Mouse (Mus musculus) 3T3-L1 (cell line): ENCODE measurements around the gene AL732309.1.

Source experiments
- DNase-seq: peaks from one replicate; pipeline ENCODE4 v3.0.0-alpha.2; 2015; ENCODE audit warnings: low read depth, low spot score

AL732309.1 gene

GRCm38 (mm10) chr2:25240310-25240709 lies 6.4 kb downstream of the AL732309.1 start:
- no peak for DNase-seq

DNA sequence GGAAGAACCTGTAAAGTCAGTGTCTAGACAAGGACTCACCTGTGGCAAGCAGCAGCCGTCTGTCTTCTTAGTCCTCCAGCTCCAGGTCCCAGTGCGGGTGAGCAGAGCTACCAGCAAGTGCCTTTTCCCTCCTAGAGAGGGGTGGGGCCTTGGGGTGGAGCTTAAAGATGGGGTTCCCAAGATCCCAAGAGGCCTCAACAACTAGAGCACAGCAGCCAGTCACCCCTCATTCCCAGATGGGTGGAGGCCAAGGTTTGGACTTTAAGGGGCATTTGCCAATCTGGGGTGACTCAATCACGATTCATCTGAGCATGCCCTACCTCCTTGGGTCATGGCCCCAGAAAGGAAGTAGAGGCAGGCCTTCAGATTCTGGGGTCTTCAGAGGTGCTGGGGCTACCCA lies 6.9 kb downstream of the AL732309.1 start:
- DNase-seq, result no peak

DNA sequence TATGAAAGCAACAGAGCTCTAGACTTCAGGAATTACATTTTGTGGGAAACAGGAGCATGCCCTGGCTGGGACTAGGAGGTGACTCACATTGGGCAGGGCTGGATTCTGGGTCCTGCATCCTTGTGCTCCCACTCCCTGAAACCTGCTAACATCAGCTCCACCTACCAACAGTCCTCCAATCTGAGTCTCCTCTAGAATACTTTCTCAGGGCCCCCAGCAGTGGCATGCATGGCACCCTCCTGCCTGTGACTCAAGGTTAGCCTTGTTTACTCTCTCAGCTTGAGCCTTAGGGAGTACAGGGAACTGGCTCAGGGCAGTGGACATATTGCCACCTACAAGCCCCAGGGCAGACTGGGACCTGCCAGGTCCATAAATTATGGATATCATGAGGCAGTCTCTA lies 8.6 kb downstream of the AL732309.1 start:
- peak; percentile 38 for DNase-seq

DNA sequence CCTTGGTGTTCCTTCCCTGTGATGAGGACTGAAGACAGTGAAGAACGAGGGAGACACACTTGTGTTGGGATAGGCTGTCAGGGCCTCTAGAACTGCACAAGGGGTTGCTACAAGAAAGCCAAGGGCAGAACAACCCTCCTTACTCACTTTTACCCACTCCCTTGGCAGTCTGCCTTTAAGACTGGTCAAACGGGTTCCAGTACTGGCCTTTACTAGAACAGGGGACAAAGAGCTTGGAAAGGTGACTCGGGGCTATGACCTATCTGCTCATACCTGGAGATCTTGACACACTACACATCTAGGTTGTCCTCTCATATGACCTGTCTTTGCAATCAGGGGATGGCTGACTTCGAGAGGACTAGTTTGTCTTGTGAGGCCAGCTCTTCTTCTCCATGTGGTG lies 9.1 kb downstream of the AL732309.1 start:
- no peak for DNase-seq

DNA sequence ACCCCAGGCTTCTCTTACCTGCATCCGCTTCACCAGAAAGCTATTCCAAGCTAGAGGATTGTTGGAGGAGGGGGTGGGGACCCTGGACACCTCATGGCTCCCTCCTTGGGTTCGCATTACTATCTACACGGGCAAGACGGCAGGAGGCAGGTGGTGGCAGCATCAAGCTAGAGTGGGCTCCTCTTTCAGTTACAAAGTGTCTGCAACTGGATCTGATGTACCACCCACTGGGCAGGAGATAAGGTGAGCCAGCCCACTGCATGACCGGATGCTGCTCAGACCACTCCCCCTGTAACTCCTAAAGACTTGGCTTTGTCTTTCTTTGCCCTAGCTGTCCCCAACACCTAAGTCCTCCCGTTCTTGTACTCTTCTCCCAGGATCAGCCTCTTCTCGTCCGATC lies 10.0 kb downstream of the AL732309.1 start, which contains the start of gene Rnf224:
TSS of gene Rnf224 (minus strand) at position 174 of the 400 bp plus-strand sequence.
- no peak for DNase-seq

DNA sequence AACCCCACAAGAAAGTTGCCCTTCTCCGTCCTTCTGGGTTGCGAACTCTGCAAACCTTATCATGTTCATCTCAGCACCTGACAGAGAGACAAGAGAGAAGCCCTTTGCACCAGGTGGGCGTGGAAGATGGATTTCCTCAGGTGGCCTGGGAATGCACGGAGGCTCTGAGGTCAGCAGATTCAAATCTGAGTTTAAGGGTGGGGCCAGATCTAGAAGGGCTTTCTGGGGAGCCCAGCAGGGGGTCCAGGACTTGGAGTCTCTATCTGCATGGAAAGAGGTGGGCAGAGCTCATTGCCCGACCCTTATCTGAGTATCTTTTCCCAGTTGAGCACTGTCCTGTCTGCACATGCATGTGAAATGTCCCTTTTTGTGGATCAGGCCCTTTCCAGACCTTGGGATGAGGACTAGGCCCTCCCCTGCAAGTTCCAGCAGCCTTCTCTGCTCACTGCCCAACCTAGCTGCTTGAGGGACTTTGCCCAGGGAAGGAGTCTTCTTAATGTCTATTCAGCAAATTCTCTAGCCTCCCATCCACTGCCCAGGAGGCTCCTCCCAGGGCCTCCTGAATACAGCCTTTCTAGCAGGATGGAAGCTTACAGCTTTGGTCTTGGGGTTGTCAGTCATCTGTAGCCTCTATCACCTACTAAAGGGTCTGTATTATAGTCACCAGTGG lies 12.0 kb downstream of the AL732309.1 start:
- no peak for DNase-seq

DNA sequence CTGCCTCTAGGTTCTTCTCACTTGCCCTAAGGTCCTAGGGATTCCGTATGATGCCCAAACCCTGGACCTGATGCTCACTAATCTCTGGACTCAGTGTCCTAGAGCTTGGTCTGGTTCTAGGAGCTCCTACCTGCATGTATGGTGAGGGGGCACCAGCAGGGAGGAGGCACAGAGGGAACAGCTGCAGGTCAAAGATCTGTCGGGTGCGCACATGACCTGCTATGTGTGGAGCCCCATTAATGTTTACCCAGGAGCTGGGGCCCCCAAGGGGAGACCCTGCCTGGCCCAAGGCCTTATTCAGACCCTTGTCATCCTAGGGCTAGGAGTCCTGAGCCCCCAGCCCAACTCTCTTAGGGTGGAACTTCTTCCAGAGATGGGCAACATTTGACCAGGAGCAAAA lies 12.6 kb downstream of the AL732309.1 start, which contains the start of gene Slc34a3:
TSS of gene Slc34a3 (minus strand) at position 315 of the 400 bp plus-strand sequence.
- no peak for DNase-seq

DNA sequence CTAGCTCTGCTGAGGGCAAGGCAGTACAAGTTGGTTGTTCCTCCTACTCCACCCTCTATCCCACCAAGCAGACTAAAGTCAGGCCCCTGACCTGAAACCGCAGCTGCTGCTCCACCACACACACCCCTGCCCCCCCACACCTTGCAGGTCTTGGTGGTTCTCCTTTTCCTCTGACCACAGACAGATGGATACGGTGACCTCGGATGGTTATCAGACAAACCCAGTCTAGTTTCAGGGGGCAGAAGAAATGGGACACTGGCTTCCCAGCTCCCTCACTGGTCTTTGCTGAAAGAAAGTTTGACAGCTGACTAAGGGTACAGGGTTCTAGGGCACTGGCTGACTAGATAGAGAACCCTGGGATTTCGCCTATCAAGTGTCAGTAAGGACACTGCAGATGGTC lies 13.2 kb downstream of the AL732309.1 start:
- no peak for DNase-seq

DNA sequence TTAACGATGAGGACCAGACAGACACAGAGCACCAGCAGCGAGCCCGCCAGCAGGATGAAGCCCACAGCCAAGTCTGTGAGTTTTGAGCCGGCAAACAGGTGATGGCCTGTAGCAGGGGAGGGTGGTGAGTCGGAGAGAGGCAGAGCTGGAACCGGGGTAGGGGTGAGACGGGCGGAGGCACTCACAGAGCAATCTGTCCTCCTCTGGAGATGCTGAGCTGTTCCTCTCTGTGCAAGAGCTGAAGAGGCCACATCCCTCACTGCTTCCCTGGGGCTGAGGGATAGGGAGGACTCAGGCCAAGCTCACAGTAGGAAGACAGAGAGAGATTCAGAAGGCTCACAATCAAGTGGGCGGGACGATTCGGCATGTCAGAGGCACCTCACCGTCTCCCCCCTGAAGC lies 15.6 kb downstream of the AL732309.1 start:
- no peak for DNase-seq

- no peak for DNase-seq
Measured at GRCm38 (mm10) chr2:25230581-25230980, 16.1 kb downstream of the AL732309.1 start.

DNA sequence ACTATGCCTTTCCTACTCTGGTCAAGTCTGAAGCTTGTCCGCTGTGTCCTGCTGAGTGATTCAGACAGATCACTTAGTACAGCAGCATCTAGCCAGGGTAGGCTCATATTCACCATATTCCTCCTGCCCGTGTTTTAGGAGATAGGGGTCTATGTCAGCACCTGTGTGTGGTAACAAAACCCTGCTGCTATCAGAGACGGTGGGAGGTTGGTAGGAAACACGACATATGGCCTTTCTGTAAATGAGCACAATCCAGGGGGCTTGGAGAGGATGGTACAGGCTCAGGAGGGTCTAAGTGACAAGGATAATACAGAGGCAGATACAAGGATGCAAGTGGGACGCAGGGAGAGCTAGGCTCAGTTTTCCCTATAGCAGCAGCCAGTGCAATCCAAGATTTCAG lies 17.1 kb downstream of the AL732309.1 start:
- no peak for DNase-seq

DNA sequence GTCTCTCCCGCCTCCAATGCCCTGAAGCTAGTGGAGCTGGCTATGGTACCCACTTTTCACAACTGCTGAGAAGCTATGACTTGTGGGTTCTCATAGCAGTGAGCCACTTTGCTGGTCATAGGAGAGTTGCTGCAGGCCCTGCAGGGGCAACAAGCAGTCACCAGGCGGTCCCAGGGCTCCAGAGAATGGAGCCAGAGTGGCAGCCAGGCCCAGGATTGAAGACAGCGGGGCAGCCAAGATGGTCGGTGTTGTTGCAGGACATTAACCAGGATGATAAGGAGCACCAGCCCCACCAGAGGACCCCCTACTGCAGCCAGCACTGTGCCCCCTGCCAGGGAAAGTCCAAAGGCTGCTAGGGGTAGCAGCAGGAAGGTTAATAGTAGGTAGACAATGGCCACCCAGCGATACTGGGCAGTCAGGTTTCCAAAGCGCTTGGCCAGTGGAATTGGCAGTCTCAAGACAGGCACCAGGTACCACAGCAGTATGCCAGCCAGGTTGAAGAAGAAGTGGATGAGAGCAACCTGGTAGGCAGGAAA lies 17.6 kb downstream of the AL732309.1 start:
- no peak for DNase-seq

DNA sequence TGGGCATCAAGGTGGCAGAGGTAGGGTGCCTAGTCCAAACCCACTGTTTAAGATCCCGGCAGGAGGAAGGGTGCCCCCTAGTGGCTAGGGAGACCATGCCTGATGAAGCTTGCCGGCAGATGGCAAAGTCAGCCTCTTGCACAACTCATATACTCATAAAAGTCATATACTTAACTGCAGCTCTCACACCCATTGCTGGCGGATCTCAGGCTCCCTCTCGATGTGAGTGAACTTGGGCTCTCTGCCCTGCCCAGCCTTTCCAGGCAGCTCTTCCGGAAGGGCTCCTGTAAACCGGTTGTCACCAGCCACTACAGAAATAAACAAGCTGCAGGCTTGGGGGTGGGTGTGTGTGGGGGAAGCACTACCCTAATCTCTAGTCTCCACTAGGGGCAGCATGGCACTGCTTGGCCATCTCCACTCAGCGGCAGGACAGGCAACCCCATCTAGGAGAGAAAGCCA lies 18.2 kb downstream of the AL732309.1 start:
- DNase-seq, result peak; percentile 93

DNA sequence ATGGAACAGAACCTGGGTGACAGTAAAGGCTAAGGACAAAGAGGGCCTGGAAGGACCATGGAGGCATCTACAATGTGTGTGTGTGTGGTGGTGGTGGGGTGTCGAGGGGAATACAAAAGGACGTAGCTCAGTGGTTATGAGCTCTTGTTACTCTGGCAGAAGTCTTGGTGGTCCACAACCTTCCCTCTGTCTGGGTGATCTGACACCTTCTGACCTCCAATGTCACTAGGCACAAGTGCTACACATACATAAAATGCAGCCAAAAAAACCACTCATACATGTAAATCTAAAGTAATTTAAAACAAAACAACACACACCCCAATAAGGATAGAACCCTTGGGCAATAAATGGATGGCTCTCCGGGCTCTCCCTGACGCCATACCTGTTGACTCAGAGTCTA lies 19.3 kb downstream of the AL732309.1 start:
- no peak for DNase-seq

GRCm38 (mm10) chr2:25226864-25227263 lies 19.8 kb downstream of the AL732309.1 start:
- DNase-seq, result no peak

DNA sequence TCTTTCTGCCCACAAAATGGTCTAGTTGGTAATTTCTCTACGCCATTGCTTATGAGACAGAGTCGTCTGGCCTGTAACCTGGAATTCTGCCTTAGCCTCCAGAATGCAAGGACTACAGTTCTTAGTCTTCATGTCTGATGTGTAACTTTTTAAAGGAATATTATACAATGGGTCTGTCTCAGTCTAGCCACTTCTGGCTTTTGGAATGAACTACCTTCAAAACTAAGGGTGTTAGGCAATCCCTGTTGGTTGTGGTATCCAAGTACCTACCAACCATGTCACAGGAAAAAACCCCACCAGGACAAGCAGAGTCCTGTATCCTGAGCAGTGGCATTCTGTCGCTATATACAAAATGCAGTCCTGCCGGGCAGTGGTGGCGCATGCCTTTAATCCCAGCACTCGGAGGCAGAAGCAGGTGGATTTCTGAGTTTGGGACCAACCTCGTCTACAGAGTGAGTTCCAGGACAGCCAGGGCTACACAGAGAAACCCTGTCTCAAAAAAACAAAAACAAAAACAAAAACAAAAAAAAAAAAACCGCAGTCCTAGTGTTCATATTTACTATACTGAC lies 20.8 kb downstream of the AL732309.1 start:
- peak; percentile 20 for DNase-seq

DNA sequence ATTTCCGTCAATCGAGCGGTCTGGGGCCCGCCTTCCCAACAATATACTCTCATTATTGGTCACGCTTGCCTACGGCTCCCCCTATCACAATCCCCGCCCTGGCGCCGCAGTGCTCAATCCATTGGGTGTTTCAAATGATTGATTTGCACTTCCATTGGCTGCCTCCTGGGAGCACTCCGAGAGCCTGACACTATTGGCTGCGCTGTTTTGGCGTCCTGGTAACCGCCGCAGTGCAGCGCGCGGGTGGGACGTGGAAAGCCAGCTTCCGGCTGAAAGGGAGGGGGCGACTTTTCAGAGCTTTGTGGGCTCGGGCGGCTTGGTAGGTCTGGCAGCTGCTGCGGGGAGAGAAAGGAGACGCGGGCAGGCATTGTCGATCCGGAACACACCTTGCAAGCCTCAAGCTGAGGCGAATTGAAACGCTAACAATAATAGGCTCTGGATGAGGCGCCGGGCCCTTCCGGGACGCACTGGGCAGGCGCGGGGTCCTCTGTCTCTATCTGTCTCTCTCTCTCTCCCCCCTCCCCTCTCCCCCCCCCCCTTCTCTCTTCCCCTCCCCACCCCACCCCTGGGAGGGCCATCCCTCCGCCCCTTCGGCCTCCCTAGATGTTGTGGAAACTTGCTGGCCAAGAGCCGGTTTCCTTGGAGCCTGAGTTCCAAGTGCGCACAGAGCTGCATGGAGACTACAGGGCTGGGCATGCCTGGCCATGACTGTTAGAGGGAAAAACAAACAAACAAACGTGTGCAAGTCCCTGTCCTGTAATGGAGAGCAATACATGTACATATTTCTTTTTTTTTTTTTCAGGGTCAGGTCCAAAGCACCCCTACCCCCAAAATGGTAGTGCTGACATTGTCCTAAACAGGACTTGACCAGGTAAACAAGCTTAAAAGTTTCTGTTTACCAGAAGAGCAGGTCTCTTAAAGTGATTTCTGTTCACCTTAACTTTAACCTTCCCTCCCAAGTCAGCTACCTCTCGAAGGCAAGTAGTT lies 21.6 kb downstream of the AL732309.1 start:
- peak; percentile 99 for DNase-seq

GRCm38 (mm10) chr2:25224492-25224765 lies 22.2 kb downstream of the AL732309.1 start, which contains the start of gene Tubb4b:
TSS of gene Tubb4b (minus strand) at chr2:25224702.
- no peak for DNase-seq

DNA sequence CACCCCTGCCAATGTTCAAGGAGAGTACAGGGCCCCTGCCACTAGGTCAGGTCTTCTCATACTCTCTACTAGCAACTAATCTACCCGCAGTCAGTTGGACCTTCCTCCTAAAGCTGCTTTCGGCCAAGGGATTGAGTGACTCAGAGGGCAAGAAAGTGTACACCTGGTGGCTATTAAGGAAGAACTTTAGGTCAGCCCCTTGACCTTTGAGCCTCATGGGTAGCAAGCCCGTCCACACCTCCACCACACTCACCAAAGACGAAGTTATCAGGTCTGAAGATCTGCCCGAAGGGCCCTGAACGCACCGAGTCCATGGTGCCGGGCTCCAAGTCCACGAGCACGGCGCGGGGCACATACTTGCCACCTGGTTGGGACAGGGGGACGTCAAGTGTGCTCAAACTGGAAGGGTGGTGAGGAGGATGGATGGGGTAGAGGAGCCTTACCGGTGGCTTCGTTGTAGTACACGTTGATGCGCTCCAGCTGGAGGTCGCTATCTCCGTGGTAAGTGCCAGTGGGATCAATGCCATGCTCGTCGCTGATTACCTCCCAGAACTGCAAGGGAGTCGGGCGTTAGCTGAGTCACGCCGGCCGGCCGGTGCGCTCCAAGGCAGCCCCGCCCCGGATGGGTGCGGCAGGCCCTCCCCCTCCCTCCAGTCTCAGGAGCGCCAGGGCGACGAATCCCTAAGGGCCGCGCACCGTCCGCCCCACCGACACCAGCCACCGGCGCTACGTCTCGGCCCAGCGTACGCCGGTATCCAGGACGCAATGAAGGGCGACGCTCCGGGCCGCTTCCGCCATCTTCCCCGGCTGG lies 22.8 kb downstream of the AL732309.1 start:
- DNase-seq, result peak; percentile 81

DNA sequence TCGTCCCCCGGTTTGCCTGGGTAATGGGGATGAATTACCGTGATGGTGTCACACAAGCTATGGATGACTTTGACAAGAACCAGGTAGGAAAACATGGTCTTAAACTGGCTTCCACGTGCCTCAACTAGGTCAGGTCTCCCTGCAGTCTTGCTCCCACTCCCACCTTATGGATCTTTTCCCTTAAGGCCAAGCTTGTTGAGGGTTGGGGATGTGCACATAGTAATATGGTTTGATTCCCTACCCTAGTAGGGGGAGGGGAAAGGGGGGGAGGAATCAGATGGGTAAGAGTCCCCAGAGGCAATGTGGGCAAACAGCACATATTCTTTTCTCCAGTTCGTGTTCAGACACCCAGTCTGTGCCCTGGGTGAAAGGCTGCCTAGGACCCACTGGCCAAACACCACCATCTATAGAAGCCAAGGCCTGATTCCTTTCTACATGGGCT lies 25.3 kb downstream of the AL732309.1 start:
- no peak for DNase-seq

DNA sequence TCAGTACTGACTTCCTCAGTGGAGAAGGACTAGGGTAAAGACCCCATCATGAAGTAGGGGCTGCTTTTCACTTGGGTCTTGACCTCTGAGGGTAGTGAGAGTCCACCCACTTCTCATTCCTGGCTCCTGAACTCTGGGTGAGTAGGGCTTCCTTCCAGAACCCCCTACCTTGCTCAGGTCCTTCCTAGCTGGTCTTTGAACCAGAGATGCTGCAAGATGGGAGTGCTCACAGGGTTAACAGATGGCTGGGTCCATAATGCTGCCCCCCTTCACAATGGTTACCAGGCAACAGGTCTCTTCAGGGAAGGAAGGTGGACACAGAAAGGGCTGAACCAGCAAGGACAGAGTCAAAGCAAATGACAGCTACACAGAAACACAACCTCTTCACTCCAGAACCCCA lies 28.2 kb downstream of the AL732309.1 start, which contains the start of gene Fam166a:
TSS of gene Fam166a (plus strand) at position 301 of the 400 bp plus-strand sequence.
- DNase-seq, result no peak
